Mouse (Mus musculus) lung, adult 2 months (tissue): ENCODE data around the gene Zfyve9.

Source experiments
- CTCF ChIP-seq: fragments of 200-500 bp; IDR thresholded peaks from 2 replicates; pipeline ENCODE4 v1.5.1; 2011; ENCODE audit warnings: mild to moderate bottlenecking, low read length, control low read depth; ENCODE audit not compliant: insufficient read depth
- POLR2A ChIP-seq: fragments of 200-500 bp; IDR thresholded peaks from 2 replicates; pipeline ENCODE4 v1.6.1; 2011; ENCODE audit warnings: low read depth, mild to moderate bottlenecking, control low read depth, low read length, borderline replicate concordance; ENCODE audit errors: extremely low read depth

DNA sequence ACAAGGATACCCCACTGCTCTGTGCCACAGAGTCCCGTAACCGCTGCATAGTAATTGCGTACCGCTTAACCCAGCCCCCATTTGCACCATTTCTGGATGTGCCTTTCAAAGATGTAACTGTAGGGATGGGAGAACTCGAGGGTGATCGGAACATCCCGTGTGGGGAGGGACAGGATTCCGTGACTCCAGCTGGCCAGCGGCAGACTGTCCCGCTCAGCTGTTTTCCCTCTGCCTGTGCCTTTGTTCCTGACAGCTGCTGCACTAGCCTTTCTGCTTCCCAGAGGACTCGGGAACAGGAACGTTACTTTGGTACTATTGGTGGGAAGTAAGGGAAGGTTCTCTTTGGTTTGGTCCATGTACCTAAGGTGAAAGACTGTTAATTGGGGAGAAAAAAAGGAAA, 146.9 kb downstream of the Zfyve9 start:
- TF ChIP-seq CTCF (no peak), POLR2A (no peak)
